Mouse (Mus musculus): Measurements from ENCODE around the gene Dxo. TPM values are rescaled to one million over a fixed set of nuclear protein-coding genes. Genes with fewer than 3 reads are reported as not detected.
"Not testable (repeated sequence)": the region's sequence is repeated elsewhere in the genome, so short reads cannot be mapped to it uniquely, and the experiment has no call there.

Dxo gene
- polyA plus RNA-seq (2015; fragmentation: Nextera tagmentation; extraction: Ambion mirVana), result 73.1 and 73.2 TPM in 2 replicates

- WGBS, result under 1% methylated on average over 40 of the region's 40 CpGs
- peak within 1 kb of the TSS; percentile 80 for H3K4me3 ChIP-seq (ENCODE audit: low read depth, low read length)
Observed at GRCm38 (mm10) chr17:34836856-34837221, at the start of gene Dxo, which contains the start of gene Stk19. TSS of gene Dxo (plus strand) at chr17:34837019. TSS of gene Stk19 (minus strand) at chr17:34836945.

DNA sequence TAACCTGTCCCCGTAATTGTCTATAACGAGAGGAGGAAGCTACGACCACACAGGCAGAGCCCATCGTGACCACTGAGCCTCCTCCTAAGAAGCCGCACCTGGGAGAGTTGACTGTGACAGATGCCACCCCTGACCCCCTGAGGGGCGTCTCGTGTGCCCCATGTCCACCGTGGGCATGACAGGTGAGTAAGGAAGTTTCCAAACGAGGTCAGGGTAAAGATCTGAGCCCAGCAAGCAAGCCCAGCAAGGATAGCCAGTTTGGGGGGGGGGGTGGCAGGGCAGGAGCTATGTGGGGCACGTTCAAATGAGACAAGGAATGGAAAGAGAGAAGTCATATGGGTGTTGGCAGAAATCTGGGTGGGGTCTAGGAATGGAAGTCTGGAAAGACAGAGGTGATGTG lies 41.8 kb upstream of the Dxo start:
- Histone ChIP-seq H3K36me3 (ENCODE audit: control insufficient read depth, insufficient read depth, low read length) (no peaks in the 10 kb centered on the region), H3K9ac (ENCODE audit: low read depth, low read length) (no peak overlapping the region), H3K9me3 (replicated peaks; ENCODE audit: control insufficient read depth, low read length, poor library complexity, severe bottlenecking) (no peaks in the 10 kb centered on the region), H3K4me1 (ENCODE audit: control insufficient read depth, insufficient read depth, low read length) (no peaks in the 10 kb centered on the region), H3K4me3 (ENCODE audit: low read depth, low read length) (no peak overlapping the region), H3K27ac (ENCODE audit: low read length) (no peak overlapping the region), H3K27me3 (ENCODE audit: control insufficient read depth, insufficient read depth, low read depth, low read length) (no peaks in the 10 kb centered on the region), H3K4me2 (ENCODE audit: low read length) (no peak overlapping the region)
- WGBS, result 84% methylated on average over 10 of the region's 10 CpGs
- ATAC-seq, result no peak

More at GRCm38 (mm10) chr17:34836856-34837221, at the start of gene Dxo, which contains the start of gene Stk19:
- peak within 1 kb of the TSS; percentile 99 for H3K4me2 ChIP-seq (ENCODE audit: low read length)
- H3K27me3 ChIP-seq (ENCODE audit: control insufficient read depth, insufficient read depth, low read depth, low read length), result no peaks in the 10 kb centered on the region
- H3K27ac ChIP-seq (ENCODE audit: low read length), result peak within 1 kb of the TSS; percentile 86
- peaks cover 25% of the 10 kb centered on the region for H3K36me3 ChIP-seq (ENCODE audit: control insufficient read depth, insufficient read depth, low read length)
- peak; percentile 92 for ATAC-seq
- peaks cover 26% of the 10 kb centered on the region for H3K4me1 ChIP-seq (ENCODE audit: control insufficient read depth, insufficient read depth, low read length)
- peak within 1 kb of the TSS; percentile 85 for H3K9ac ChIP-seq (ENCODE audit: low read depth, low read length)
- no peaks in the 10 kb centered on the region for H3K9me3 ChIP-seq (replicated peaks; ENCODE audit: control insufficient read depth, low read length, poor library complexity, severe bottlenecking)

GRCm38 (mm10) chr17:34795633-34796032 lies 41.2 kb upstream of the Dxo start:
- Histone ChIP-seq H3K36me3 (ENCODE audit: control insufficient read depth, insufficient read depth, low read length) (no peaks in the 10 kb centered on the region), H3K27ac (ENCODE audit: low read length) (no peak overlapping the region), H3K4me2 (ENCODE audit: low read length) (no peak overlapping the region), H3K9me3 (replicated peaks; ENCODE audit: control insufficient read depth, low read length, poor library complexity, severe bottlenecking) (no peaks in the 10 kb centered on the region), H3K9ac (ENCODE audit: low read depth, low read length) (no peak overlapping the region), H3K4me1 (ENCODE audit: control insufficient read depth, insufficient read depth, low read length) (no peaks in the 10 kb centered on the region), H3K27me3 (ENCODE audit: control insufficient read depth, insufficient read depth, low read depth, low read length) (no peaks in the 10 kb centered on the region), H3K4me3 (ENCODE audit: low read depth, low read length) (no peak overlapping the region)
- ATAC-seq, result no peak
- WGBS, result 64% methylated on average over 9 of the region's 9 CpGs

DNA sequence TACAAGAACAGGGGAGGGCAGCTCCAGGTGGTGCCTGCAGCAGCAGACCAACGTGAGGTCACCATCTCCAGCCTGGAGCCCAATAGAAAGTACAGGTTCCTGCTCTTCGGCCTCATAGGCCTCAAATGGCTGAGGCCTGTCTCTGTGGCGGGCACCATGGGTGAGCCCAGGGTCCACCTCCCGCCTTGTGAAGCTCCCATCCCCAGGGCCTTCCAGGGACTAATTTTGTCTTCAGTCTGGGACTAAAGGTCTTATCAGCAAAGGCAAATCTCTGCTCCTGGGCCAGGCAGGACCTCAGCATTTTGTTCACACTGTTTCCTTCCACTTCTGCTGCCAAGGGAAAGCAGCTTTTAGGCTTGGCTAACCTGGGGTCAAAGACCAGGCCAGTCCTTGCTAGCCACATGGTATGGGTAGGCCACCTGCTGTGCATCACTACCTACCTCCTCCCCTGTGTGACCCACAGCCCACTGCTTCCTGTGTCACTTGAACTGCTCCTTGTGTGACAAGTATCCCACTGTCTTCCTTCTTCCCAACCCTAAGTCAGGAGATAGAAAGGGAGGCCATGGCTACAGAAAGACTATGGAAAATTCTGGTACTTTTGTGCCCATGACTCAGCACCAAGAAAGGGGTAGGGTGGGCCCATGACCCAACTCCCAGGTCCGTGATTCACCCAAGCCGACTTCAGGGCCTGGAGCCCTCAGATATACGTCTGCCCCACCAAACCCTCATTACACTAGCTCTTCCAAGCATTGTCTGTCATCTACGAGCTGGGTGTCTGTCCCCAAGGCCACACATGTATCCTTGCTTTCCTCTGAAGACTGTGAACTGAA lies 40.3 kb upstream of the Dxo start:
- Histone ChIP-seq H3K9ac (ENCODE audit: low read depth, low read length) (no peak overlapping the region), H3K4me1 (ENCODE audit: control insufficient read depth, insufficient read depth, low read length) (no peaks in the 10 kb centered on the region), H3K9me3 (replicated peaks; ENCODE audit: control insufficient read depth, low read length, poor library complexity, severe bottlenecking) (no peaks in the 10 kb centered on the region), H3K4me2 (ENCODE audit: low read length) (no peak overlapping the region), H3K27ac (ENCODE audit: low read length) (no peak overlapping the region), H3K36me3 (ENCODE audit: control insufficient read depth, insufficient read depth, low read length) (no peaks in the 10 kb centered on the region), H3K27me3 (ENCODE audit: control insufficient read depth, insufficient read depth, low read depth, low read length) (no peaks in the 10 kb centered on the region), H3K4me3 (ENCODE audit: low read depth, low read length) (no peak overlapping the region)
- whole genome bisulfite sequencing, result 86% methylated on average over 8 of the region's 8 CpGs
- ATAC-seq, result no peak

DNA sequence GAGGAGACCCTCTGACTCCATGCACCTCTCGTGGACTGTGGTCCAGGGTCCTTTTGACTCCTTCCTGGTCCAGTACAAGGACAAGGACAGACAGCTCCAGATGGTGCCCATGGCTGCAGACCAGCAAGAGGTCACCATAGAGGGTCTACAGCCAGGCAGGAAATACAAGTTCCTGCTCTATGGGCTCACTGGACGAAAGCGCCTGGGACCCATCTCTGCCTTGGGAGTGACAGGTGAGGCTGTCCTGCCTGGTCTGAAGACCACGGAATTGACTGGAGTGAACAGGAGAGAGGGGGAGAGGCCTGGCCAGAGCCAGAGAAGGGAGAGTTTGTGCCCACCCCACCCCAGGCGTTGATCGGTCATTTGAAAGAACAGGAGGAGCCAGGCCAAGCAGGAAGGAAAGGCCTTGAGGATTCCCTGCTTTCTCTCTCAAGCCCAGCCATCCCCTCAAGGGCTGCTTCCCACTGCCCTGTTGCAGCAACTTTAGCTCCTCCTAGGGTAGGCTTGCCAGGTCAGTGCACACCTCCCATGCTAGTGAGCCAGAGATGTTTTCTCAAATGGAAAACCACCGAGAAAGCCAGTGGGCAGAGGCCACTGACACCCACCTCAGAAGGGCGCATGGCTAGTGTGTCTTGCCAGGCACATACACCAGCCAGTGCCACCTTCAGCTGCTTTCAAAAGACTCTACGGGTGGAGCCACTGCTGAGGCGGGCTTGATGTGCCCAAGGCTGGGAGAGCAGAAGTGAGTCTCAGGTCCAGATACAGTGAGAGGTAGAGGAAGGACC lies 39.4 kb upstream of the Dxo start:
- H3K4me1 ChIP-seq (ENCODE audit: control insufficient read depth, insufficient read depth, low read length); H3K4me2 ChIP-seq (ENCODE audit: low read length); H3K9ac ChIP-seq (ENCODE audit: low read depth, low read length); H3K27me3 ChIP-seq (ENCODE audit: control insufficient read depth, insufficient read depth, low read depth, low read length); H3K27ac ChIP-seq (ENCODE audit: low read length); H3K4me3 ChIP-seq (ENCODE audit: low read depth, low read length); H3K9me3 ChIP-seq (replicated peaks; ENCODE audit: control insufficient read depth, low read length, poor library complexity, severe bottlenecking); H3K36me3 ChIP-seq (ENCODE audit: control insufficient read depth, insufficient read depth, low read length); ATAC-seq: not testable (repeated sequence)
- WGBS, result 94% methylated on average over 10 of the region's 10 CpGs

DNA sequence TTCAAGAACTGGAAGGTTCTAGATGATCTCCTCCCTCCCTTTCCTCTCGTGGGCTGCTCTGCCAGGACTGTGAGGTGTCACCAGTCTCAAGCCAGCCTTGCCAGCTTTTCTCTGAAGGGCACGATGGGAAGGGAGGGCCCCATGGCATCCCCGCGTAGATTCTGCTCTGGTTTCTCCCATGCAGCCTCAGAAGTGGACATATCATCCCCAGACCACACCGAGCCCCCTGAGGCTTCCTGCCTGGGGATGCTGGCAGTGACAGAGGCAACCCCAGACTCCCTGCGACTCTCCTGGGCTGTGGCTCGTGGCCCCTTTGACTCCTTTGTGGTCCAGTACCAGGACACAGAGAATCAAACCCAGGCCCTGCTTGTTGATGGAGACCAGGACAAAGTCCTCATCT lies 38.7 kb upstream of the Dxo start:
- not testable (repeated sequence) for H3K4me1 ChIP-seq (ENCODE audit: control insufficient read depth, insufficient read depth, low read length); H3K9ac ChIP-seq (ENCODE audit: low read depth, low read length); H3K27me3 ChIP-seq (ENCODE audit: control insufficient read depth, insufficient read depth, low read depth, low read length); H3K9me3 ChIP-seq (replicated peaks; ENCODE audit: control insufficient read depth, low read length, poor library complexity, severe bottlenecking); H3K36me3 ChIP-seq (ENCODE audit: control insufficient read depth, insufficient read depth, low read length); H3K4me3 ChIP-seq (ENCODE audit: low read depth, low read length); H3K4me2 ChIP-seq (ENCODE audit: low read length); ATAC-seq; H3K27ac ChIP-seq (ENCODE audit: low read length)
- 79% methylated on average over 6 of the region's 7 CpGs for WGBS

GRCm38 (mm10) chr17:34798866-34799530 lies 37.8 kb upstream of the Dxo start:
- 87% methylated on average over 14 of the region's 17 CpGs for WGBS
- Histone ChIP-seq H3K4me3 (ENCODE audit: low read depth, low read length) (no peak overlapping the region), H3K27ac (ENCODE audit: low read length) (no peak overlapping the region), H3K36me3 (ENCODE audit: control insufficient read depth, insufficient read depth, low read length) (no peaks in the 10 kb centered on the region), H3K4me1 (ENCODE audit: control insufficient read depth, insufficient read depth, low read length) (no peaks in the 10 kb centered on the region), H3K9ac (ENCODE audit: low read depth, low read length) (no peak overlapping the region), H3K27me3 (ENCODE audit: control insufficient read depth, insufficient read depth, low read depth, low read length) (no peaks in the 10 kb centered on the region), H3K4me2 (ENCODE audit: low read length) (no peak overlapping the region), H3K9me3 (replicated peaks; ENCODE audit: control insufficient read depth, low read length, poor library complexity, severe bottlenecking) (no peaks in the 10 kb centered on the region)
- no peak for ATAC-seq

- 96% methylated on average over 4 of the region's 4 CpGs for WGBS
- Histone ChIP-seq H3K4me1 (ENCODE audit: control insufficient read depth, insufficient read depth, low read length) (no peaks in the 10 kb centered on the region), H3K9ac (ENCODE audit: low read depth, low read length) (no peak overlapping the region), H3K27me3 (ENCODE audit: control insufficient read depth, insufficient read depth, low read depth, low read length) (no peaks in the 10 kb centered on the region), H3K36me3 (ENCODE audit: control insufficient read depth, insufficient read depth, low read length) (no peaks in the 10 kb centered on the region), H3K4me2 (ENCODE audit: low read length) (no peak overlapping the region), H3K27ac (ENCODE audit: low read length) (no peak overlapping the region), H3K9me3 (replicated peaks; ENCODE audit: control insufficient read depth, low read length, poor library complexity, severe bottlenecking) (no peaks in the 10 kb centered on the region), H3K4me3 (ENCODE audit: low read depth, low read length) (no peak overlapping the region)
- ATAC-seq, result no peak
Observed at GRCm38 (mm10) chr17:34799531-34799925, 37.3 kb upstream of the Dxo start.

Measured in midbrain, embryonic 16.5 days (tissue).